13 mouse cellular contexts compared by ENCODE assay signal in genomic region chr2:33547595-33547994, GRCm38 (mm10).
A peak's percentile ranks its signal among the peaks of the same experiment; 100 is the strongest.
DNase-seq lines count a peak whose midpoint lies in the region; ATAC-seq and TF ChIP-seq lines count a peak whose summit lies in the region.
"Had no signal": no experiment of that assay in that cellular context is flagged by ENCODE, and none has a peak within 500 bp of the region (broad histone marks: within the 10 kb centered on the region; RNA-seq: fewer than 3 reads in every experiment).

No protein-coding gene starts in this region.

- H3K4me1 ChIP-seq in lung, embryonic 15.5 days: peaks cover 25% of the 10 kb centered on the region
- peaks cover 40% of the 10 kb centered on the region for H3K4me1 ChIP-seq in hindbrain, embryonic 16.5 days (ENCODE audit: control insufficient read depth, insufficient read depth, low read depth, low read length)
- peaks cover 13% of the 10 kb centered on the region; the same call in 1 of the 2 replicates for H3K4me1 ChIP-seq in midbrain, postnatal 0 days (ENCODE audit: insufficient read depth, low read length)

- H3K4me3 ChIP-seq in lung, embryonic 15.5 days: no peak overlapping the region
- no peak overlapping the region for H3K4me3 ChIP-seq in hindbrain, embryonic 16.5 days (ENCODE audit: low read length)
- H3K4me3 ChIP-seq in midbrain, postnatal 0 days (ENCODE audit: low read depth, low read length): no peak overlapping the region
- H3K4me3 ChIP-seq: heart, embryonic 13.5 days had no signal

- no peak overlapping the region for H3K9ac ChIP-seq in lung, embryonic 15.5 days
- H3K9ac ChIP-seq in hindbrain, embryonic 16.5 days (ENCODE audit: low read depth, low read length): no peak overlapping the region
- no peak overlapping the region for H3K9ac ChIP-seq in midbrain, postnatal 0 days (replicated peaks; ENCODE audit: low read length, poor library complexity, severe bottlenecking)
- H3K9ac ChIP-seq: heart, embryonic 13.5 days; liver, embryonic 14.5 days had no signal

- H3K27ac ChIP-seq in lung, embryonic 15.5 days: 0 out of 2 replicates have a peak overlapping the region, but pooled peaks have one; percentile 21
- peak overlapping the region; percentile 91 for H3K27ac ChIP-seq in hindbrain, embryonic 16.5 days (ENCODE audit: low read depth, low read length)
- H3K27ac ChIP-seq in midbrain, postnatal 0 days (ENCODE audit: low read depth, low read length): peak overlapping the region; percentile 87
- H3K27ac ChIP-seq: heart, embryonic 13.5 days; liver, embryonic 14.5 days had no signal

- peak; percentile 42 for DNase-seq in cerebellum, adult 9-11 months
- DNase-seq in cerebellum, adult 11 months: no peak
- no peak for DNase-seq in lung, adult 18-20 months
- no peak for DNase-seq in midbrain, postnatal 0 days (ENCODE audit: low spot score)
- no peak for DNase-seq in right cerebral cortex, postnatal 4 days
- DNase-seq: kidney, adult 11 months; thymus, postnatal 25 days had no signal

- H3K4me2 ChIP-seq in lung, embryonic 15.5 days: no peak overlapping the region
- no peak overlapping the region for H3K4me2 ChIP-seq in hindbrain, embryonic 16.5 days (ENCODE audit: low read length)
- no peak overlapping the region for H3K4me2 ChIP-seq in midbrain, postnatal 0 days (ENCODE audit: low read depth, low read length, poor library complexity, severe bottlenecking)
- H3K4me2 ChIP-seq: heart, embryonic 13.5 days had no signal

- no peaks in the 10 kb centered on the region for H3K9me3 ChIP-seq in lung, embryonic 15.5 days
- no peaks in the 10 kb centered on the region for H3K9me3 ChIP-seq in hindbrain, embryonic 16.5 days (ENCODE audit: control insufficient read depth, low read length)
- no peaks in the 10 kb centered on the region for H3K9me3 ChIP-seq in midbrain, postnatal 0 days (ENCODE audit: low read length)
- H3K9me3 ChIP-seq: heart, embryonic 13.5 days had no signal

- H3K27me3 ChIP-seq in lung, embryonic 15.5 days: peaks cover 28% of the 10 kb centered on the region
- no peaks in the 10 kb centered on the region for H3K27me3 ChIP-seq in hindbrain, embryonic 16.5 days (replicated peaks; ENCODE audit: control insufficient read depth, insufficient read depth, low read length)
- no peaks in the 10 kb centered on the region for H3K27me3 ChIP-seq in midbrain, postnatal 0 days (ENCODE audit: insufficient read depth, low read length)

- WGBS in lung, embryonic 15.5 days: 80% methylated on average over 2 of the region's 2 CpGs
- 85% methylated on average over 2 of the region's 2 CpGs for WGBS in hindbrain, embryonic 16.5 days
- WGBS in midbrain, postnatal 0 days: 94% methylated on average over 2 of the region's 2 CpGs

- no peak for TF ChIP-seq CTCF in midbrain, postnatal 0 days (IDR thresholded peaks at IDR 0.05)

- no peaks in the 10 kb centered on the region for H3K36me3 ChIP-seq in lung, embryonic 15.5 days
- no peaks in the 10 kb centered on the region for H3K36me3 ChIP-seq in hindbrain, embryonic 16.5 days (ENCODE audit: control insufficient read depth, insufficient read depth, low read length)
- no peaks in the 10 kb centered on the region for H3K36me3 ChIP-seq in midbrain, postnatal 0 days (ENCODE audit: insufficient read depth, low read length)
- H3K36me3 ChIP-seq: heart, embryonic 13.5 days had no signal

- ATAC-seq in lung, embryonic 15.5 days (ENCODE audit: borderline replicate concordance, extremely low read depth, low FRiP score, low TSS enrichment): no peak
- ATAC-seq in hindbrain, embryonic 16.5 days: no peak
- ATAC-seq in midbrain, postnatal 0 days (ENCODE audit: low FRiP score): no peak
- ATAC-seq in erythroid progenitor cell, adult 5-6 weeks (replicated peaks; ENCODE audit: low FRiP score, poor library complexity, severe bottlenecking): no peak
- ATAC-seq: activated CD4-positive, CD25-positive, alpha-beta regulatory T cell, adult 4 months had no signal

Comparison
In these comparisons a context has a peak if more than half of its experiments do, and no peak if none do; other contexts are left out.
1. H3K27ac ChIP-seq: peak in every context shown above with its lines; median percentile 91 in hindbrain, embryonic 16.5 days; 87 in midbrain, postnatal 0 days; 21 in lung, embryonic 15.5 days.